Mouse (Mus musculus) liver, embryonic 14.5 days (tissue): ENCODE data around the gene Traf3ip2.

Source experiments
- CTCF ChIP-seq: IDR thresholded peaks from 2 replicates; pipeline ENCODE4 v1.5.1; 2016; ENCODE audit warnings: antibody characterized with exemption, low read depth, control low read depth
- EP300 ChIP-seq: IDR thresholded peaks from 2 replicates; pipeline ENCODE4 v1.6.1; 2016; ENCODE audit warnings: antibody characterized with exemption, low read depth

GRCm38 (mm10) chr10:39595862-39596261 lies 16.9 kb upstream of the Traf3ip2 start:
- TF ChIP-seq CTCF (no peak), EP300 (no peak)
